ENCODE assay signal across 8 mouse cellular contexts in genomic region chr6:55037799-55038670, GRCm38 (mm10). TPM values are rescaled to one million over a fixed set of nuclear protein-coding genes. Genes with fewer than 3 reads are reported as not detected.
A peak's percentile ranks its signal among the peaks of the same experiment; 100 is the strongest.
DNase-seq lines count a peak whose midpoint lies in the region; ATAC-seq and TF ChIP-seq lines count a peak whose summit lies in the region.

Gene Gars, plus strand, starts transcription at chr6:55038007.

- H3K4me3 ChIP-seq in heart, embryonic 11.5 days (ENCODE audit: low read depth, low read length): peak within 1 kb of the TSS; percentile 93
- H3K4me3 ChIP-seq in kidney, embryonic 16.5 days (ENCODE audit: low read length): peak within 1 kb of the TSS; percentile 82
- peak within 1 kb of the TSS; percentile 76 for H3K4me3 ChIP-seq in liver, adult 2 months (ENCODE audit: insufficient read depth, low read depth, low read length)
- peak within 1 kb of the TSS; percentile 87 for H3K4me3 ChIP-seq in myocyte

- peak; percentile 87 for ATAC-seq in erythroblast, adult 5-6 weeks (replicated peaks; ENCODE audit: low FRiP score, poor library complexity, severe bottlenecking)
- ATAC-seq in heart, embryonic 11.5 days (replicated peaks; ENCODE audit: insufficient number of reproducible peaks, low FRiP score, low TSS enrichment): peak; percentile 89
- ATAC-seq in kidney, embryonic 16.5 days (ENCODE audit: low FRiP score, low TSS enrichment): peak; percentile 95

- H3K4me1 ChIP-seq in heart, embryonic 11.5 days (ENCODE audit: control insufficient read depth, insufficient read depth, low read length): peaks cover 3% of the 10 kb centered on the region; the same call in 1 of the 2 replicates
- H3K4me1 ChIP-seq in kidney, embryonic 16.5 days (ENCODE audit: insufficient read depth, low read length): peaks cover 12% of the 10 kb centered on the region
- no peaks in the 10 kb centered on the region for H3K4me1 ChIP-seq in liver, adult 2 months (ENCODE audit: control insufficient read depth, insufficient read depth, low read length)

- DNase-seq in B cell, adult 2 months: peak; percentile 89 to 91
- DNase-seq in brain, adult 2 months (ENCODE audit: low read depth, low spot score): peak; percentile 97
- peak; percentile 70 for DNase-seq in liver, adult 2 months (ENCODE audit: extremely low read depth, low read depth, low spot score)
- DNase-seq in splenic B cell, adult 2 months (ENCODE audit: low read depth, low spot score): peak; percentile 93

- no peaks in the 10 kb centered on the region for H3K27me3 ChIP-seq in heart, embryonic 11.5 days (ENCODE audit: control insufficient read depth, insufficient read depth, low read length)
- H3K27me3 ChIP-seq in kidney, embryonic 16.5 days (ENCODE audit: insufficient read depth, low read length): no peaks in the 10 kb centered on the region
- no peaks in the 10 kb centered on the region for H3K27me3 ChIP-seq in liver, adult 2 months (ENCODE audit: control insufficient read depth, insufficient read depth, low read length)
- H3K27me3 ChIP-seq in myocyte (ENCODE audit: control insufficient read depth, insufficient read depth, insufficient read length): peaks cover 6% of the 10 kb centered on the region
- H3K27me3 ChIP-seq in splenic B cell, adult 2 months (ENCODE audit: control insufficient read depth, insufficient read depth, low read length, poor library complexity, severe bottlenecking): no peaks in the 10 kb centered on the region

- TF ChIP-seq CTCF in liver, adult 2 months (IDR thresholded peaks at IDR 0.05; ENCODE audit: low read depth, low read length): no peak

- H3K79me2 ChIP-seq in liver, adult 2 months (ENCODE audit: control insufficient read depth, insufficient read depth, low read length): peaks cover 16% of the 10 kb centered on the region
- peaks cover 50% of the 10 kb centered on the region for H3K79me2 ChIP-seq in myocyte (ENCODE audit: control insufficient read depth, insufficient read depth)

- H3K4me2 ChIP-seq in heart, embryonic 11.5 days: peak within 1 kb of the TSS; percentile 79
- H3K4me2 ChIP-seq in kidney, embryonic 16.5 days (replicated peaks; ENCODE audit: low read depth, low read length): peak within 1 kb of the TSS; percentile 82
- peak within 1 kb of the TSS; percentile 91 for H3K4me2 ChIP-seq in myocyte (ENCODE audit: low read depth)

- H3K27ac ChIP-seq in heart, embryonic 11.5 days (ENCODE audit: low read depth, low read length): peak within 1 kb of the TSS; percentile 94
- H3K27ac ChIP-seq in kidney, embryonic 16.5 days (ENCODE audit: low read length): peak within 1 kb of the TSS; percentile 81
- H3K27ac ChIP-seq in liver, adult 2 months (replicated peaks; ENCODE audit: insufficient read depth, low read depth, low read length): peak within 1 kb of the TSS; percentile 97

- H3K36me3 ChIP-seq in heart, embryonic 11.5 days (ENCODE audit: control insufficient read depth, insufficient read depth, low read length): no peaks in the 10 kb centered on the region
- H3K36me3 ChIP-seq in kidney, embryonic 16.5 days (ENCODE audit: insufficient read depth, low read length): no peaks in the 10 kb centered on the region
- no peaks in the 10 kb centered on the region for H3K36me3 ChIP-seq in liver, adult 2 months (ENCODE audit: control insufficient read depth, insufficient read depth, low read length)
- H3K36me3 ChIP-seq in myocyte (ENCODE audit: control insufficient read depth, insufficient read depth): peaks cover 15% of the 10 kb centered on the region
- no peaks in the 10 kb centered on the region for H3K36me3 ChIP-seq in splenic B cell, adult 2 months (ENCODE audit: control insufficient read depth, insufficient read depth, low read length, poor library complexity, severe bottlenecking)

- no peaks in the 10 kb centered on the region for H3K9me3 ChIP-seq in heart, embryonic 11.5 days (replicated peaks; ENCODE audit: control insufficient read depth, low read length)
- no peaks in the 10 kb centered on the region for H3K9me3 ChIP-seq in kidney, embryonic 16.5 days (ENCODE audit: low read length)

- H3ac ChIP-seq in myocyte (ENCODE audit: control insufficient read depth, insufficient read length): peak within 1 kb of the TSS; percentile 96

- under 1% methylated on average over 84 of the region's 87 CpGs for WGBS in heart, embryonic 11.5 days (ENCODE audit: insufficient replicate concordance)
- WGBS in kidney, embryonic 16.5 days: 0% methylated on average over 87 of the region's 87 CpGs
- WGBS in liver, adult 2 months: 1% methylated on average over 85 of the region's 87 CpGs

- H3K9ac ChIP-seq in heart, embryonic 11.5 days (ENCODE audit: low read depth, low read length): peak within 1 kb of the TSS; percentile 93
- H3K9ac ChIP-seq in kidney, embryonic 16.5 days (replicated peaks; ENCODE audit: low read length): peak within 1 kb of the TSS; percentile 97
- peak within 1 kb of the TSS; percentile 97 for H3K9ac ChIP-seq in liver, adult 2 months (ENCODE audit: low read depth, low read length)

- TF ChIP-seq POLR2A in liver, adult 2 months (IDR thresholded peaks at IDR 0.05; ENCODE audit: extremely low read depth, insufficient read depth, low read length): peak; percentile 73
- TF ChIP-seq POLR2A in myocyte (IDR thresholded peaks at IDR 0.05; ENCODE audit: insufficient read length, low read depth): peak; percentile 100

TF ChIP-seq in myocyte, 11 proteins besides CTCF, POLR2A, EP300 and RAD21:
- TF ChIP-seq CEBPB (IDR thresholded peaks at IDR 0.05; ENCODE audit: insufficient read depth, poor library complexity, severe bottlenecking) (peak; percentile 61; the same call in 1 of the 2 replicates), E2F4 (IDR thresholded peaks at IDR 0.05; ENCODE audit: insufficient read depth) (no peak), POLR2AphosphoS2 (IDR thresholded peaks at IDR 0.05; ENCODE audit: insufficient read length, low read depth) (peak; percentile 99), SRF (IDR thresholded peaks at IDR 0.05; ENCODE audit: control insufficient read depth, insufficient read length, low read depth) (peak; percentile 38), MYOG (IDR thresholded peaks at IDR 0.05; ENCODE audit: control insufficient read depth in 1 of 3, insufficient read depth in 1 of 3, insufficient read length in 2 of 3, low read depth in 2 of 3) (peak in 1 of 3 experiments; percentile 19), TCF12 (IDR thresholded peaks at IDR 0.05; ENCODE audit: insufficient read depth, poor library complexity, severe bottlenecking) (no peak), MAX (IDR thresholded peaks at IDR 0.05; ENCODE audit: low read depth) (no peak), USF1 (IDR thresholded peaks at IDR 0.05; ENCODE audit: low read depth) (no peak), REST (IDR thresholded peaks at IDR 0.05; ENCODE audit: insufficient read depth, insufficient read length) (peak; percentile 48), MYOD1 (IDR thresholded peaks at IDR 0.05; ENCODE audit: control insufficient read depth in 1 of 3, insufficient read length in 2 of 3, low read depth in 2 of 3) (no peak)
TF ChIP-seq in myocyte: peak in this region for 5.

RNA-seq across cellular contexts. Expression of gene Gars, which starts in this region (rescaled TPM):
- 15.9 and 23.6 TPM in 2 replicates for total RNA-seq in erythroblast, adult 5-6 weeks (2015; ENCODE audit: low replicate concordance)
- 41.8 and 49.3 TPM in 2 replicates for total RNA-seq in erythroblast, adult 5-6 weeks (2017; ENCODE audit: low replicate concordance)
- polyA plus RNA-seq in heart, embryonic 11.5 days (2014; fragmentation: Nextera tagmentation; extraction: Ambion mirVana): 206 and 210 TPM in 2 replicates
- 144 and 145 TPM in 2 replicates for polyA plus RNA-seq in kidney, embryonic 16.5 days (2015; fragmentation: Nextera tagmentation; extraction: Ambion mirVana)
- total RNA-seq in liver, adult 2 months (2014; rRNA removed): 35.5 and 35.7 TPM in 2 replicates
- 18.2 and 18.3 TPM in 2 replicates for polyA plus RNA-seq in liver, adult 2 months (2012; rRNA removed)
- 459 TPM for polyA plus RNA-seq in myocyte (2012; fragmentation: generic; extraction: Trizol)

Comparison
In these comparisons a context has a peak if more than half of its experiments do, and no peak if none do; other contexts are left out.
1. Peak in every context shown above with its lines: DNase-seq, ATAC-seq, H3K4me3 ChIP-seq and H3K27ac ChIP-seq.